Mouse (Mus musculus): Measurements from ENCODE around the gene Rpl27a.

Gene Rpl27a

DNA sequence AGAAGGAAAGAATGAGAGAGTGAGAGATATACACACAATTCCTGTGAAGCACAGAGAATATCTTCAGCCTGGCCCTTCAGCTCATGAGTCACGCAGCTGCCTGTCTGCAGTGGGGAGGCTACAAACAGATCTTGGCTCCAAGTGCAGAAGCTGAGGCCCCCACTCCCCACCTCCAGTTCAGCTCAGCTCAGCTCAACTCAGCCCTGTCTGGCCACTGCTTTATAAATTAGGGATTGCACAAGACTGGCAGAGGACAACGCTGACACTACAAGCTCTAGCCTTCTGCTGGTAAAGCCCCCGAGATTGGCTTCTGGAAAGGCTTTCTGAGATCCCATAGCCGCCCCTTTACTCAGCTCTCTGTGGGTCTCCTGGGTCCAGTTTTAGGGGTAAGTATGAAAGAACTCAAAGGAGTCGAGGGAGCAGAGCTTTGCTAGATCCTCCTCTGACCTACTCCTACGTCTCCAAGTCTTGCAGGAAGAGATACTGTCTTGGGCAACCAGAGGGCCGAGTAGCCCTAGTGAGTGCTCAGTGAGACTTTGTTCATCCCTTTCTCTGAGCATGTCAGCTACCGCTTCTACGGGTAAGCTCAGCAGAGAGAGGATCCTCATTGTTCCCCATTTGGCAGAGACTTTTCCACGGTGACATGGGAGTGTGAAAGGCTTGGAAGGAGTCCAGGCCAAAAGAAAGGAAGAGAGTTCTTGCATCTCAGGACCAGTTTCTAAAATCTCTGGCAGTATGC, 26.5 kb downstream of the Rpl27a start:
- in situ Hi-C loops (cut with MboI; ENCODE audit: low pct_unique_long_range_greater_than_20kb in 1 of 2, low sequenced_read_pairs in 2 of 2, unreplicated experiment in 1 of 2): loop anchor here in 1 of 2 experiments (10.0 kb wide), 1 partner anchor 169 kb away; no protein-coding TSS in a partner anchor

DNA sequence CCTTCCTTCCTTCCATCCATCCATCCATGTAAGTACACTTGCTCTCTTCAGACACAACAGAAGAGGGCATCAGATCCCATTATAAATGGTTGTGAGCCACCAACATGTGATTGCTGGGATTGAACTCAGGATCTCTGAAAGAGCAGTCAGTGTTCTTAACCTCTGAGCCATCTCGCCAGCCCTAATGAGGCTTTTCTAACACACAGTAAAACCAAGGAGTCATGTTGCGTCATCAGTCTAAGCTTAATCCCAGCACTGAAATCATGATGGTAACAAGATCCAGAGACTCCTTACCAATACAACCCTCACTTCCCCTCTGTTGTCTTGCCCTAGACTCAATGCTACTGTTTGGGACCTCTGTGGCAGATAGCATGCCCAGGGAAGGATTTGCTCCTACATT, 27.2 kb downstream of the Rpl27a start:
- in situ Hi-C loops (cut with MboI; ENCODE audit: low pct_unique_long_range_greater_than_20kb in 1 of 2, low sequenced_read_pairs in 2 of 2, unreplicated experiment in 1 of 2): loop anchor here in 1 of 2 experiments (10.0 kb wide), 1 partner anchor 169 kb away; no protein-coding TSS in a partner anchor

DNA sequence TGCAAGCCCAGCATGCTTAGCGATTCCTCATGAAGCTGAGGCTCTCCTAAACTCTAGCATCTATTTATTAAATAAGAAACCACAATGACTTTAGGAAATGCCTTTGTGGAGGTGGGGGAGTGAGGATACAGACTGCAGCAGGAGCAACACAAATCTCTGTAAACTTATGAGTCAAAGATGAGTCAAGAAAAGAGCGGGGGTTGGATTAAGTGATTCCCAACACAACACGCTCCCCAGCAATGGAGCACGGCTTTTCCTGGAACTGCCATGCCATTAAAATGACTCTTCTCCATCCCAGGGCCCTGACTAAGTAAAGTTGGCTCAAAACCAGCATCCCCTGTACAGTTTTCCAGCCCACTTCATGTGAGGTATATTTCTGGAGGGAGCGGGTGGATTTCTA, 27.8 kb downstream of the Rpl27a start:
- in situ Hi-C loops (cut with MboI; ENCODE audit: low pct_unique_long_range_greater_than_20kb in 1 of 2, low sequenced_read_pairs in 2 of 2, unreplicated experiment in 1 of 2): loop anchor here in 1 of 2 experiments (10.0 kb wide), 1 partner anchor 168 kb away; no protein-coding TSS in a partner anchor

DNA sequence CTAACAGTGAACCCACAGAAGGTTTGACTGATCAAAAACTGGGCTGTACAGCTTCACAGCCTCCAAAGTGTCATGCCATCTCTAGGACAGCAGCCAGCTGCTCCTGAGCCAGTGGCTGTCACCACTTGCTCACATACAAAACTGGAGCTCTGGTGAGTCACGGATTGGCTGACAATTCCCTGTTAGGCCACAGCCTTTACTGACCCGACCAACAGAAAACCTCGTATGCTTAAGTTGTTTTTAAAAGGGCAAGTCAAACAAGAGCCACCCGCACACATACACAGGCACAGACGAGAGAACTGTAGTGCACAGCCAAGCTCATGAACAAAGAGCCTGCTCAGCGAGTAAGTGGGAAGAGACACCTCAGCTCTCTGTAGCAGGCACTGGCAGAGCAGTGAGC, 40.6 kb downstream of the Rpl27a start:
- in situ Hi-C loops (cut with MboI; ENCODE audit: low pct_unique_long_range_greater_than_20kb in 1 of 2, low sequenced_read_pairs in 2 of 2, unreplicated experiment in 1 of 2): no loop called here

DNA sequence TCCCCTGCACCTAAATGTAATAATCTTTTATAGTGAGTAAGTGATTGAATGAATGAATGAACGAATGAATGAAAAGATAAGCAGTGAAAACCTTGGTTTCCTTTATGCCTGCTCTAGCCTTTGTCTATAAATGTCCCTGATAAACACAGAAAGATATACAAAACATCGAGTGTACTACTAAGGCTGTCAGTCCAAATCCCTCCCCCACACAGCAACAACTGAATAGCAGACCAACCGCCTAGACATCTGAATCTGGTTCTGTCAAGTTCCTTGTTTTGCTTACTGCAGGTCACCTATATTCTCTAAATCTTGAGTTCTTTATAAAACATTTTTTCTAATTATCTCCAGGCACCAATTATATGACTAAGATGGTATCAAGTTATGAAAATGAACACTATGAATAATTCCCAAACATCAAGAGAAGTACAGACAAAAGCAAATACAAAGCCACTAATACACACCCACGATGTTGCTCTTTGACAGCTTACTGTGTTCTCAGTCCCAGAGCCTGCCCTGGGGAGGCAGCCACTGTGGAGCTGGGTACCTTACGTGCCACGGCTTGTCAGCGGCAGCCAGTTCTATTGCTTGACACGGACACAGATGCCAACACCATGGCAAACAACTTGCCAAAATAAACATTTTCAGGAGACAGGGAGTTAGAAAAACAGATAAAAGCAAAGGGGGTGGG, 42.7 kb downstream of the Rpl27a start:
- in situ Hi-C loops (cut with MboI; ENCODE audit: low pct_unique_long_range_greater_than_20kb in 1 of 2, low sequenced_read_pairs in 2 of 2, unreplicated experiment in 1 of 2): no loop called here

- in situ Hi-C loops (cut with MboI; ENCODE audit: low pct_unique_long_range_greater_than_20kb in 1 of 2, low sequenced_read_pairs in 2 of 2, unreplicated experiment in 1 of 2): no loop called here
Observed at GRCm38 (mm10) chr7:109562154-109562599, 43.2 kb downstream of the Rpl27a start.

DNA sequence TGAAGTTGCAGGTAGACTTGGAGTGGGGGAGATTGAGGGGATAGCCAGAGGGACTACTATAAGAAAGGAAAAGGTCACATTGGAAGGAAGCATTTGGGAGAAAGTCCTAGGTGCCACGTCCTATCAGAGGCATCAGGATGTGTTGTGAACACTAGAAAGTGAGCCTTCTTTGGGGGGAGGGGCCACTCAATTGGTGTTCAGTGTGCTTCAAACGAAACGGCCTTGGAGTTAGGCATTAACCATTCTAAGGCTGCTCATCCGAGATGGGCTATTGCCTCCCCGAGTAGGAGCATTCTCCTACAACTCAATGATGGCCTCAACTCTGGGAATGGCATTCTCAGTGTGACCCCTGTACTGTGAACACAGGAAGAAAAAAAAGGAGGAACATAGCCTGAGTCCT, 43.7 kb downstream of the Rpl27a start:
- in situ Hi-C loops (cut with MboI; ENCODE audit: low pct_unique_long_range_greater_than_20kb in 1 of 2, low sequenced_read_pairs in 2 of 2, unreplicated experiment in 1 of 2): no loop called here

- in situ Hi-C loops (cut with MboI; ENCODE audit: low pct_unique_long_range_greater_than_20kb in 1 of 2, low sequenced_read_pairs in 2 of 2, unreplicated experiment in 1 of 2): no loop called here
Observed at GRCm38 (mm10) chr7:109563775-109564362, 44.9 kb downstream of the Rpl27a start.

GRCm38 (mm10) chr7:109566327-109566726, 47.4 kb downstream of the Rpl27a start:
- in situ Hi-C loops (cut with MboI; ENCODE audit: low pct_unique_long_range_greater_than_20kb in 1 of 2, low sequenced_read_pairs in 2 of 2, unreplicated experiment in 1 of 2): no loop called here

- in situ Hi-C loops (cut with MboI; ENCODE audit: low pct_unique_long_range_greater_than_20kb in 1 of 2, low sequenced_read_pairs in 2 of 2, unreplicated experiment in 1 of 2): no loop called here
Observed at GRCm38 (mm10) chr7:109566841-109567768, 48.2 kb downstream of the Rpl27a start.

DNA sequence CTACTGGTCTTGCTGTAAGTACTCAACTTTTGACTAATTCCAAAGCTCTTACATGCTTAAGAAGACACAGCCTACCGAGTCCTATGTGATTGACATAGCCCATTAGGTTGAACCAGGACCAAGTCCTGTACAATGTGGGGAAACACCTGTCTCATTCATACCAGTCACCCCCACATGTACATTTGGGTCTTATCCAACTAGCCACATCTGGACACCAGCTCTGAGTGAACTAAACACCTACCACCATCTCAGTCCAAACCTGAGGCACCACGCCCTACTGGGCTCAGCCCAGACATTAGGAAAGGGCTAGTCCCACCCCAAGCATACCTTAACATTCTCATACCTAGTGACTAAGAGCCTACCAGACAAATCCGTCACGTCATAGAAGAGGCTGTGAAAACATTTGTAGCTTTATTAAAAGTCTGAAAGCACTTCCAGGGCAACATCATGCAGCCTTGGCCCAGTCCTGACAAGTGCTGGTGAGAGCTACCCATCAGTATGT, 49.5 kb downstream of the Rpl27a start:
- in situ Hi-C loops (cut with MboI; ENCODE audit: low pct_unique_long_range_greater_than_20kb in 1 of 2, low sequenced_read_pairs in 2 of 2, unreplicated experiment in 1 of 2): no loop called here

Data from mouse embryonic stem cell (cell line).